Mouse (Mus musculus) limb, embryonic 13.5 days (tissue): ENCODE data around the gene Abhd14b. TPM values are rescaled to one million over a fixed set of nuclear protein-coding genes. Genes with fewer than 3 reads are reported as not detected.

Source experiments
- ATAC-seq: fragments of 200-750 bp; cut with Nextera tagmentation; 2 replicates; pipeline ENCODE4 v1.8.0; 2017; ENCODE audit warnings: low read depth, moderate number of reproducible peaks, moderate TSS enrichment; ENCODE audit not compliant: low FRiP score
- H3K27ac ChIP-seq: fragments of 300-500 bp; sonication (generic); 2 replicates; pipeline ENCODE4 v1.5.1; 2015; ENCODE audit warnings: inconsistent platforms, mild to moderate bottlenecking, moderate library complexity
- H3K27me3 ChIP-seq: fragments of 300-500 bp; sonication (generic); 2 replicates; pipeline ENCODE4 v1.6.1; 2015; ENCODE audit warnings: mild to moderate bottlenecking, inconsistent platforms
- H3K36me3 ChIP-seq: fragments of 300-500 bp; sonication (generic); 2 replicates; pipeline ENCODE4 v1.6.1; 2015; ENCODE audit warnings: inconsistent platforms, mild to moderate bottlenecking, moderate library complexity
- H3K4me1 ChIP-seq: fragments of 300-500 bp; sonication (generic); 2 replicates; pipeline ENCODE4 v1.6.1; 2015; ENCODE audit warnings: inconsistent platforms
- H3K4me2 ChIP-seq: fragments of 300-500 bp; sonication (generic); replicated peaks from 2 replicates; pipeline ENCODE4 v1.6.1; 2015; ENCODE audit warnings: inconsistent platforms, mild to moderate bottlenecking, moderate library complexity
- H3K4me3 ChIP-seq: fragments of 300-500 bp; sonication (generic); 2 replicates; pipeline ENCODE4 v1.5.1; 2015; ENCODE audit warnings: moderate library complexity, mild to moderate bottlenecking, inconsistent platforms
- H3K9ac ChIP-seq: fragments of 300-500 bp; sonication (generic); 2 replicates; pipeline ENCODE4 v1.6.1; 2015; ENCODE audit warnings: mild to moderate bottlenecking, inconsistent platforms
- H3K9me3 ChIP-seq: fragments of 300-500 bp; sonication (generic); 2 replicates; pipeline ENCODE4 v1.6.1; 2016; ENCODE audit warnings: inconsistent platforms
- WGBS: fragments of 180-500 bp; shearing (Covaris S2); methylation state at CpG from one replicate; pipeline ENCODE4 v1.1.7; 2015; 5-methylcytosine and 5-hydroxymethylcytosine counted together
- polyA plus RNA-seq: library from polyadenylated mRNA; unstranded; fragments of >200 nt; fragmentation: Nextera tagmentation; extraction: Ambion mirVana; gene quantifications from 2 replicates; pipeline ENCODE4 v1.2.1, GENCODE M21; 2015

Gene Abhd14b
- polyA plus RNA-seq, 1 experiment from 2014 or later: 20.5 TPM

- no peaks in the 10 kb centered on the region for H3K9me3 ChIP-seq
- 88% methylated on average over 21 of the region's 21 CpGs for WGBS
- H3K36me3 ChIP-seq: peaks cover 49% of the 10 kb centered on the region
- peaks cover 12% of the 10 kb centered on the region; the same call in 1 of the 2 replicates for H3K27me3 ChIP-seq
- H3K27ac ChIP-seq: no peak overlapping the region
- no peak for ATAC-seq
- no peak overlapping the region for H3K9ac ChIP-seq
- peaks cover 25% of the 10 kb centered on the region for H3K4me1 ChIP-seq
- no peak overlapping the region for H3K4me3 ChIP-seq
- no peak overlapping the region for H3K4me2 ChIP-seq
Measured at GRCm38 (mm10) chr9:106463122-106464063, 16.1 kb downstream of the Abhd14b start.

- peak; percentile 70 for ATAC-seq
- H3K36me3 ChIP-seq: peaks cover 42% of the 10 kb centered on the region
- H3K9me3 ChIP-seq: no peaks in the 10 kb centered on the region
- peaks cover 12% of the 10 kb centered on the region; the same call in 1 of the 2 replicates for H3K27me3 ChIP-seq
- H3K4me3 ChIP-seq: peak overlapping the region; percentile 65
- peak overlapping the region; percentile 98 for H3K4me2 ChIP-seq
- H3K4me1 ChIP-seq: peaks cover 17% of the 10 kb centered on the region
- peak overlapping the region; percentile 82 for H3K9ac ChIP-seq
- 1% methylated on average over 94 of the region's 99 CpGs for WGBS
- H3K27ac ChIP-seq: peak overlapping the region; percentile 48; the same call in 1 of the 2 replicates
Measured at GRCm38 (mm10) chr9:106464751-106465541, 17.7 kb downstream of the Abhd14b start.

- Histone ChIP-seq H3K36me3 (peaks cover 34% of the 10 kb centered on the region), H3K9ac (peak within 1 kb of the TSS; percentile 82), H3K4me1 (peaks cover 14% of the 10 kb centered on the region), H3K4me3 (peak within 1 kb of the TSS; percentile 65), H3K9me3 (no peaks in the 10 kb centered on the region), H3K27ac (peak within 1 kb of the TSS; percentile 48; the same call in 1 of the 2 replicates), H3K4me2 (peak within 1 kb of the TSS; percentile 98), H3K27me3 (peaks cover 12% of the 10 kb centered on the region; the same call in 1 of the 2 replicates)
- peak; percentile 17; the same call in 1 of the 2 replicates for ATAC-seq
- 28% methylated on average over 26 of the region's 26 CpGs for WGBS
Measured at GRCm38 (mm10) chr9:106465571-106466200, 18.4 kb downstream of the Abhd14b start, which contains the start of gene Gpr62. Gpr62 (minus strand) TSS chr9:106465938.

GRCm38 (mm10) chr9:106466721-106467120 is 19.5 kb downstream of the Abhd14b start:
- Histone ChIP-seq H3K9ac (no peak overlapping the region), H3K4me3 (no peak overlapping the region), H3K4me2 (no peak overlapping the region), H3K9me3 (no peaks in the 10 kb centered on the region), H3K27me3 (peaks cover 12% of the 10 kb centered on the region; the same call in 1 of the 2 replicates), H3K4me1 (peaks cover 17% of the 10 kb centered on the region), H3K27ac (no peak overlapping the region), H3K36me3 (peaks cover 24% of the 10 kb centered on the region)
- no peak for ATAC-seq
- 93% methylated on average over 6 of the region's 6 CpGs for WGBS

GRCm38 (mm10) chr9:106467746-106468145 is 20.5 kb downstream of the Abhd14b start:
- Histone ChIP-seq H3K4me1 (peaks cover 19% of the 10 kb centered on the region), H3K9me3 (no peaks in the 10 kb centered on the region), H3K27ac (no peak overlapping the region), H3K36me3 (peaks cover 14% of the 10 kb centered on the region), H3K4me2 (no peak overlapping the region), H3K27me3 (peaks cover 12% of the 10 kb centered on the region; the same call in 1 of the 2 replicates), H3K9ac (no peak overlapping the region), H3K4me3 (no peak overlapping the region)
- 90% methylated on average over 7 of the region's 7 CpGs for WGBS
- no peak for ATAC-seq

GRCm38 (mm10) chr9:106469317-106469716 is 22.1 kb downstream of the Abhd14b start:
- Histone ChIP-seq H3K9me3 (no peaks in the 10 kb centered on the region), H3K9ac (no peak overlapping the region), H3K27me3 (peaks cover 5% of the 10 kb centered on the region; the same call in 1 of the 2 replicates), H3K4me3 (no peak overlapping the region), H3K36me3 (no peaks in the 10 kb centered on the region), H3K4me2 (no peak overlapping the region), H3K27ac (no peak overlapping the region; the same call in 1 of the 2 replicates), H3K4me1 (peaks cover 23% of the 10 kb centered on the region)
- ATAC-seq: no peak
- WGBS: 72% methylated on average over 6 of the region's 6 CpGs

- WGBS: 62% methylated on average over 9 of the region's 9 CpGs
- no peak for ATAC-seq
Measured at GRCm38 (mm10) chr9:106469776-106470175, 22.5 kb downstream of the Abhd14b start.

GRCm38 (mm10) chr9:106470991-106471750 is 23.9 kb downstream of the Abhd14b start:
- H3K36me3 ChIP-seq: no peaks in the 10 kb centered on the region
- ATAC-seq: no peak
- peaks cover 25% of the 10 kb centered on the region for H3K4me1 ChIP-seq
- no peak overlapping the region; the same call in 1 of the 2 replicates for H3K9ac ChIP-seq
- no peak overlapping the region for H3K27ac ChIP-seq
- WGBS: 64% methylated on average over 14 of the region's 14 CpGs
- no peaks in the 10 kb centered on the region for H3K27me3 ChIP-seq
- H3K9me3 ChIP-seq: no peaks in the 10 kb centered on the region
- H3K4me2 ChIP-seq: peak overlapping the region; percentile 25
- H3K4me3 ChIP-seq: no peak overlapping the region

More at GRCm38 (mm10) chr9:106469776-106470175, 22.5 kb downstream of the Abhd14b start:
- no peak overlapping the region for H3K27ac ChIP-seq
- H3K4me3 ChIP-seq: no peak overlapping the region
- H3K9me3 ChIP-seq: no peaks in the 10 kb centered on the region
- no peak overlapping the region for H3K4me2 ChIP-seq
- no peak overlapping the region for H3K9ac ChIP-seq
- H3K4me1 ChIP-seq: peaks cover 21% of the 10 kb centered on the region
- H3K36me3 ChIP-seq: no peaks in the 10 kb centered on the region
- peaks cover 5% of the 10 kb centered on the region; the same call in 1 of the 2 replicates for H3K27me3 ChIP-seq

GRCm38 (mm10) chr9:106471892-106472291 is 24.6 kb downstream of the Abhd14b start:
- ATAC-seq: no peak
- no peaks in the 10 kb centered on the region for H3K36me3 ChIP-seq
- no peaks in the 10 kb centered on the region for H3K27me3 ChIP-seq
- H3K4me2 ChIP-seq: peak overlapping the region; percentile 25
- no peak overlapping the region; the same call in 1 of the 2 replicates for H3K9ac ChIP-seq
- 8% methylated on average over 5 of the region's 5 CpGs for WGBS
- H3K9me3 ChIP-seq: no peaks in the 10 kb centered on the region
- no peak overlapping the region for H3K4me3 ChIP-seq
- H3K27ac ChIP-seq: no peak overlapping the region
- peaks cover 31% of the 10 kb centered on the region for H3K4me1 ChIP-seq

GRCm38 (mm10) chr9:106472321-106472720 is 25.1 kb downstream of the Abhd14b start:
- Histone ChIP-seq H3K4me1 (peaks cover 31% of the 10 kb centered on the region), H3K9ac (0 out of 2 replicates have a peak overlapping the region, but pooled peaks have one; percentile 25), H3K27me3 (no peaks in the 10 kb centered on the region), H3K4me2 (no peak overlapping the region), H3K27ac (no peak overlapping the region), H3K36me3 (no peaks in the 10 kb centered on the region), H3K9me3 (no peaks in the 10 kb centered on the region), H3K4me3 (no peak overlapping the region)
- 71% methylated on average over 4 of the region's 4 CpGs for WGBS
- no peak for ATAC-seq
